Mouse (Mus musculus) stomach, embryonic 16.5 days (tissue): ENCODE data around the gene Akp3. TPM values are rescaled to one million over a fixed set of nuclear protein-coding genes. Genes with fewer than 3 reads are reported as not detected.
A peak's percentile ranks its signal among the peaks of the same experiment; 100 is the strongest.

Experiments used
- ATAC-seq: fragments of 200-750 bp; cut with Nextera tagmentation; 2 replicates; pipeline ENCODE4 v1.8.0; 2017; ENCODE audit warnings: moderate number of reproducible peaks, moderate TSS enrichment; ENCODE audit not compliant: insufficient read depth, low FRiP score
- H3K27ac ChIP-seq: fragments of 300-500 bp; sonication (generic); 2 replicates; pipeline ENCODE4 v1.5.1; 2014; ENCODE audit warnings: low read length
- H3K27me3 ChIP-seq: fragments of 300-500 bp; sonication (generic); 2 replicates; pipeline ENCODE4 v1.6.1; 2014; ENCODE audit warnings: low read length, control low read depth, mixed read lengths; ENCODE audit not compliant: control insufficient read depth, insufficient read depth
- H3K36me3 ChIP-seq: fragments of 300-500 bp; sonication (generic); 2 replicates; pipeline ENCODE4 v1.6.1; 2014; ENCODE audit warnings: low read length; ENCODE audit not compliant: control insufficient read depth, insufficient read depth
- H3K4me1 ChIP-seq: fragments of 300-500 bp; sonication (generic); 2 replicates; pipeline ENCODE4 v1.6.1; 2014; ENCODE audit warnings: low read length, control low read depth, mixed read lengths; ENCODE audit not compliant: control insufficient read depth, insufficient read depth
- H3K4me2 ChIP-seq: fragments of 300-500 bp; sonication (generic); 2 replicates; pipeline ENCODE4 v1.6.1; 2014; ENCODE audit warnings: low read depth, low read length, mixed read lengths
- H3K4me3 ChIP-seq: fragments of 300-500 bp; sonication (generic); replicated peaks from 2 replicates; pipeline ENCODE4 v1.5.1; 2014; ENCODE audit warnings: mild to moderate bottlenecking, low read length
- H3K9ac ChIP-seq: fragments of 300-500 bp; sonication (generic); 2 replicates; pipeline ENCODE4 v1.6.1; 2014; ENCODE audit warnings: low read length
- H3K9me3 ChIP-seq: fragments of 300-500 bp; sonication (generic); replicated peaks from 2 replicates; pipeline ENCODE4 v1.6.1; 2016; ENCODE audit warnings: low read length, control low read depth; ENCODE audit not compliant: control insufficient read depth
- WGBS: fragments of 180-500 bp; shearing (Covaris S2); extraction: QIAGEN DNeasy Blood & Tissue Kit; methylation state at CpG from one replicate; pipeline ENCODE4 v1.1.7; 2014; 5-methylcytosine and 5-hydroxymethylcytosine counted together
- polyA plus RNA-seq: library from polyadenylated mRNA; unstranded; fragments of >200 nt; fragmentation: Nextera tagmentation; extraction: Ambion mirVana; gene quantifications from 2 replicates; pipeline ENCODE4 v1.2.1, GENCODE M21; 2015

Gene Akp3
- polyA plus RNA-seq, 1 experiment from 2014 or later: 0.08 TPM

- no peaks in the 10 kb centered on the region for H3K36me3 ChIP-seq
- H3K27ac ChIP-seq: no peak overlapping the region
- no peaks in the 10 kb centered on the region for H3K4me1 ChIP-seq
- WGBS: 85% methylated on average over 1 of the region's 1 CpGs
- H3K9ac ChIP-seq: no peak overlapping the region
- no peak for ATAC-seq
- H3K4me3 ChIP-seq: no peak overlapping the region
- H3K4me2 ChIP-seq: no peak overlapping the region
- no peaks in the 10 kb centered on the region for H3K9me3 ChIP-seq
- H3K27me3 ChIP-seq: no peaks in the 10 kb centered on the region
Measured at GRCm38 (mm10) chr1:87103936-87104335, 20.8 kb upstream of the Akp3 start.

GRCm38 (mm10) chr1:87106536-87106935 is 18.2 kb upstream of the Akp3 start:
- no peaks in the 10 kb centered on the region for H3K4me1 ChIP-seq
- no peak overlapping the region for H3K9ac ChIP-seq
- no peak overlapping the region for H3K27ac ChIP-seq
- H3K36me3 ChIP-seq: no peaks in the 10 kb centered on the region
- 74% methylated on average over 8 of the region's 8 CpGs for WGBS
- no peaks in the 10 kb centered on the region for H3K27me3 ChIP-seq
- no peak overlapping the region for H3K4me2 ChIP-seq
- no peaks in the 10 kb centered on the region for H3K9me3 ChIP-seq
- ATAC-seq: no peak
- no peak overlapping the region for H3K4me3 ChIP-seq

- Histone ChIP-seq H3K4me1 (no peaks in the 10 kb centered on the region), H3K4me2 (no peak overlapping the region), H3K27me3 (no peaks in the 10 kb centered on the region), H3K36me3 (no peaks in the 10 kb centered on the region), H3K9ac (no peak overlapping the region), H3K27ac (no peak overlapping the region), H3K9me3 (no peaks in the 10 kb centered on the region), H3K4me3 (no peak overlapping the region)
- ATAC-seq: no peak
- 87% methylated on average over 4 of the region's 4 CpGs for WGBS
Measured at GRCm38 (mm10) chr1:87108564-87108963, 16.2 kb upstream of the Akp3 start.

GRCm38 (mm10) chr1:87111719-87112354 is 12.9 kb upstream of the Akp3 start:
- Histone ChIP-seq H3K9ac (no peak overlapping the region), H3K4me3 (no peak overlapping the region), H3K4me2 (no peak overlapping the region), H3K36me3 (no peaks in the 10 kb centered on the region), H3K27ac (no peak overlapping the region), H3K9me3 (no peaks in the 10 kb centered on the region), H3K27me3 (no peaks in the 10 kb centered on the region), H3K4me1 (no peaks in the 10 kb centered on the region)
- 48% methylated on average over 9 of the region's 9 CpGs for WGBS
- no peak for ATAC-seq

GRCm38 (mm10) chr1:87114784-87115183 is 10.0 kb upstream of the Akp3 start:
- H3K27me3 ChIP-seq: no peaks in the 10 kb centered on the region
- ATAC-seq: no peak
- no peak overlapping the region for H3K9ac ChIP-seq
- H3K36me3 ChIP-seq: no peaks in the 10 kb centered on the region
- no peaks in the 10 kb centered on the region for H3K9me3 ChIP-seq
- H3K4me2 ChIP-seq: no peak overlapping the region
- H3K4me3 ChIP-seq: no peak overlapping the region
- no peak overlapping the region for H3K27ac ChIP-seq
- H3K4me1 ChIP-seq: no peaks in the 10 kb centered on the region
- 64% methylated on average over 1 of the region's 1 CpGs for WGBS

- Histone ChIP-seq H3K9ac (no peak overlapping the region), H3K4me3 (no peak overlapping the region; the same call in 1 of the 2 replicates), H3K27me3 (peaks cover 29% of the 10 kb centered on the region), H3K27ac (no peak overlapping the region), H3K4me1 (no peaks in the 10 kb centered on the region), H3K9me3 (no peaks in the 10 kb centered on the region), H3K4me2 (no peak overlapping the region), H3K36me3 (no peaks in the 10 kb centered on the region)
- ATAC-seq: no peak
- whole genome bisulfite sequencing: 10% methylated on average over 43 of the region's 43 CpGs
Measured at GRCm38 (mm10) chr1:87127206-87128030, 2.6 kb downstream of the Akp3 start.

GRCm38 (mm10) chr1:87131803-87132202 is 7.0 kb downstream of the Akp3 start:
- Histone ChIP-seq H3K4me3 (no peak overlapping the region), H3K27me3 (peaks cover 20% of the 10 kb centered on the region), H3K4me2 (no peak overlapping the region), H3K36me3 (no peaks in the 10 kb centered on the region), H3K4me1 (no peaks in the 10 kb centered on the region), H3K9ac (no peak overlapping the region), H3K9me3 (no peaks in the 10 kb centered on the region), H3K27ac (no peak overlapping the region)
- no peak for ATAC-seq
- 74% methylated on average over 4 of the region's 4 CpGs for WGBS

GRCm38 (mm10) chr1:87141550-87141949 is 16.8 kb downstream of the Akp3 start:
- Histone ChIP-seq H3K4me2 (no peak overlapping the region), H3K9me3 (no peaks in the 10 kb centered on the region), H3K27me3 (no peaks in the 10 kb centered on the region), H3K36me3 (no peaks in the 10 kb centered on the region), H3K4me3 (no peak overlapping the region), H3K4me1 (no peaks in the 10 kb centered on the region), H3K27ac (no peak overlapping the region), H3K9ac (no peak overlapping the region)
- WGBS: 77% methylated on average over 4 of the region's 4 CpGs
- ATAC-seq: no peak

- Histone ChIP-seq H3K9me3 (no peaks in the 10 kb centered on the region), H3K4me1 (no peaks in the 10 kb centered on the region), H3K36me3 (no peaks in the 10 kb centered on the region), H3K9ac (no peak overlapping the region), H3K27ac (no peak overlapping the region), H3K4me3 (no peak overlapping the region), H3K27me3 (no peaks in the 10 kb centered on the region), H3K4me2 (no peak overlapping the region)
- WGBS: 48% methylated on average over 9 of the region's 9 CpGs
- peak; percentile 53 for ATAC-seq
Measured at GRCm38 (mm10) chr1:87142456-87142855, 17.7 kb downstream of the Akp3 start.
